Mouse (Mus musculus): ENCODE data around the gene Akr1c6.

DNA sequence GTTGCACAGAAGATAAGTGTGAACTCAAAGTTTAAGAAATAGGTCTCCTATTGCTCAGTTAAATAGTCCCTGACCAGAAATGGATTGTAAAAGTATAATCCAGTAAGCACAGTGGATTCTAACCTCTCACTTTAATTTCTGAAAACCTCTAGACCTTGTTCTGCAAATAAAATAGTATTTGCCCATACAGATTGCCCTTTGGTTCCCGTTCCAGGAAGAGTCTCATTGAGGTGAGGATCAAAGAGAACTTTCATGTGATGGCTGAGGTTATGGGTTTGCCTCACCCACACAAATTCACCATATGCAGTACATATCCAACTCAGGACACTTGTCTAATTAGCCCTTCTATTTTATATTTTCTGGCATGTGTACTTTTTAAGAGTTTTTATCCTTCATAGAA lies 33.8 kb downstream of the Akr1c6 start:
- no peak for TF ChIP-seq ZC3H11A (IDR thresholded peaks at IDR 0.05; ENCODE audit: low read depth, low read length)
- TF ChIP-seq CTCF (conservative IDR thresholded peaks at IDR 0.05 in 1 of 2, IDR thresholded peaks at IDR 0.05 in 1 of 2; ENCODE audit: low read depth in 2 of 2, low read length in 2 of 2), result no peak
- no peak for TF ChIP-seq USF2 (conservative IDR thresholded peaks at IDR 0.05; ENCODE audit: low read depth, low read length)
- TF ChIP-seq EP300 (IDR thresholded peaks at IDR 0.05; ENCODE audit: low read length), result no peak
- TF ChIP-seq MAZ (IDR thresholded peaks at IDR 0.05; ENCODE audit: low read depth, low read length), result no peak
- TF ChIP-seq MEF2A (IDR thresholded peaks at IDR 0.05; ENCODE audit: borderline replicate concordance, low read depth, low read length), result no peak
- no peak for TF ChIP-seq CHD2 (IDR thresholded peaks at IDR 0.05; ENCODE audit: low read length)
- no peak for TF ChIP-seq BHLHE40 (IDR thresholded peaks at IDR 0.05; ENCODE audit: low read depth, low read length)
- no peak for TF ChIP-seq ZNF384 (IDR thresholded peaks at IDR 0.05; ENCODE audit: low read depth, low read length)

Data from CH12.LX (cell line).